32 mouse cellular contexts compared by ENCODE assay signal in the genomic region with DNA sequence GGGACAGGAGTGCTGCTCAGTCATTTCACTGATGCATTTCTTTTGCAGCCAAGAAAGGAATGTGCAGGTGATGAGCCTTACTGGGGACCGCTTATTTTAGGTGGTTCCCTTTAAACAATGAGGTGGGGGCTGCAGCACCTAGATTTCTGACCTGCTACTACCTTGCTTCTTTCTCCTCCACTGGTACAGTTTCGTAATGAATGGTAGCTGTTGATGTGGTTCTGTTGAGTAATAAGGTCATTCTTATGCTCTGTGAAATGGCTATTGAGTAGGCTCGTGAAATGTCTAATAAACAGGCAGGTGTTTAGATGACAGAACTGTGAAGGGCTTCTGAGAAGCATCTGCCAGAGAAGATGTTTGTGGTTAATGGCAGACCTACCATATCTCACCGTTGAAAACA. TPM values are rescaled to one million over a fixed set of nuclear protein-coding genes. Genes with fewer than 3 reads are reported as not detected.
DNase-seq lines count a peak whose midpoint lies in the region; ATAC-seq and TF ChIP-seq lines count a peak whose summit lies in the region.
"Had no signal": no experiment of that assay in that cellular context is flagged by ENCODE, and none has a peak within 500 bp of the region (broad histone marks: within the 10 kb centered on the region; RNA-seq: fewer than 3 reads in every experiment).

No protein-coding gene starts in this region.

- no peak overlapping the region for H3K4me3 ChIP-seq in thymus, adult 2 months (ENCODE audit: control insufficient read depth, insufficient read depth, low read length)
- no peak overlapping the region for H3K4me3 ChIP-seq in small intestine, adult 2 months (ENCODE audit: low read depth, low read length)
- H3K4me3 ChIP-seq in heart, embryonic 11.5 days (ENCODE audit: low read depth, low read length), result no peak overlapping the region
- no peak overlapping the region for H3K4me3 ChIP-seq in hindbrain, embryonic 16.5 days (ENCODE audit: low read length)
- H3K4me3 ChIP-seq: embryonic facial prominence, embryonic 10.5 days; embryonic facial prominence, embryonic 15.5 days; gastrocnemius, adult 2 months; heart, adult 2 months; heart, embryonic 13.5 days; left cerebral cortex, adult 2 months; limb, embryonic 13.5 days; liver, embryonic 12.5 days; midbrain, embryonic 13.5 days had no signal

- TF ChIP-seq CTCF in thymus, adult 2 months (IDR thresholded peaks at IDR 0.05; ENCODE audit: borderline replicate concordance, control insufficient read depth, extremely low read depth, insufficient read depth, low read length, poor library complexity), result no peak
- no peak for TF ChIP-seq CTCF in small intestine, adult 2 months (IDR thresholded peaks at IDR 0.05; ENCODE audit: extremely low read depth, insufficient read length, insufficient replicate concordance, low read depth, low read length)

- H3K36me3 ChIP-seq in thymus, adult 2 months (ENCODE audit: control insufficient read depth, insufficient read depth, low read length), result no peaks in the 10 kb centered on the region
- no peaks in the 10 kb centered on the region for H3K36me3 ChIP-seq in small intestine, adult 2 months (ENCODE audit: control insufficient read depth, insufficient read depth, low read length)
- H3K36me3 ChIP-seq in heart, embryonic 11.5 days (ENCODE audit: control insufficient read depth, insufficient read depth, low read length), result no peaks in the 10 kb centered on the region
- no peaks in the 10 kb centered on the region for H3K36me3 ChIP-seq in hindbrain, embryonic 16.5 days (ENCODE audit: control insufficient read depth, insufficient read depth, low read length)
- H3K36me3 ChIP-seq: embryonic facial prominence, embryonic 10.5 days; embryonic facial prominence, embryonic 15.5 days; G1E; heart, embryonic 13.5 days; limb, embryonic 13.5 days; liver, embryonic 12.5 days; midbrain, embryonic 13.5 days had no signal

- ATAC-seq in activated CD4-positive, CD25-positive, alpha-beta regulatory T cell, adult 4 months, result peak; percentile 74
- no peak for ATAC-seq in heart, embryonic 11.5 days (replicated peaks; ENCODE audit: insufficient number of reproducible peaks, low FRiP score, low TSS enrichment)
- ATAC-seq in hindbrain, embryonic 16.5 days, result no peak
- ATAC-seq: forebrain, embryonic 14.5 days; hindbrain, postnatal 0 days; intestine, postnatal 0 days; liver, embryonic 12.5 days; liver, postnatal 0 days; midbrain, embryonic 13.5 days had no signal

- H3K9ac ChIP-seq in heart, embryonic 11.5 days (ENCODE audit: low read depth, low read length), result no peak overlapping the region
- H3K9ac ChIP-seq in hindbrain, embryonic 16.5 days (ENCODE audit: low read depth, low read length), result no peak overlapping the region
- H3K9ac ChIP-seq: embryonic facial prominence, embryonic 15.5 days; heart, embryonic 13.5 days; limb, embryonic 13.5 days; liver, embryonic 12.5 days; liver, postnatal 0 days; midbrain, embryonic 13.5 days had no signal

- H3K27me3 ChIP-seq in thymus, adult 2 months (ENCODE audit: control insufficient read depth, insufficient read depth, low read length), result no peaks in the 10 kb centered on the region
- H3K27me3 ChIP-seq in small intestine, adult 2 months (ENCODE audit: control insufficient read depth, insufficient read depth, low read length), result no peaks in the 10 kb centered on the region
- no peaks in the 10 kb centered on the region for H3K27me3 ChIP-seq in heart, embryonic 11.5 days (ENCODE audit: control insufficient read depth, insufficient read depth, low read length)
- H3K27me3 ChIP-seq in hindbrain, embryonic 16.5 days (replicated peaks; ENCODE audit: control insufficient read depth, insufficient read depth, low read length), result peaks cover 5% of the 10 kb centered on the region
- H3K27me3 ChIP-seq: heart, embryonic 13.5 days; liver, embryonic 12.5 days had no signal

- no peak overlapping the region for H3K4me2 ChIP-seq in heart, embryonic 11.5 days
- no peak overlapping the region for H3K4me2 ChIP-seq in hindbrain, embryonic 16.5 days (ENCODE audit: low read length)
- H3K4me2 ChIP-seq: embryonic facial prominence, embryonic 15.5 days; heart, embryonic 13.5 days; limb, embryonic 13.5 days; liver, embryonic 12.5 days; midbrain, embryonic 13.5 days had no signal

- DNase-seq in thymus, adult 2 months, result no peak
- no peak for DNase-seq in thymus, postnatal 10 days (ENCODE audit: low spot score in 2 of 2)
- peak; percentile 90 for DNase-seq in induced T-regulatory cell, adult 2 months (ENCODE audit: low read depth)
- no peak for DNase-seq in left cerebral cortex, postnatal 25 days (ENCODE audit: low spot score in 2 of 2)
- DNase-seq: adrenal gland, postnatal 10 days; cerebellum, adult 18-20 months; cerebellum, postnatal 14 days; gastrocnemius, adult 2 months; gastrocnemius, postnatal 36 days; heart, adult 2 months; heart, postnatal 10 days; kidney, postnatal 14 days; liver, postnatal 0 days; lung, postnatal 36 days; retina, postnatal 1 day; right cerebral cortex, postnatal 14 days had no signal

- H3K9me3 ChIP-seq in heart, embryonic 11.5 days (replicated peaks; ENCODE audit: control insufficient read depth, low read length), result no peaks in the 10 kb centered on the region
- H3K9me3 ChIP-seq in hindbrain, embryonic 16.5 days (ENCODE audit: control insufficient read depth, low read length), result no peaks in the 10 kb centered on the region
- H3K9me3 ChIP-seq: embryonic facial prominence, embryonic 10.5 days; embryonic facial prominence, embryonic 15.5 days; G1E; heart, embryonic 13.5 days; liver, embryonic 12.5 days; midbrain, embryonic 13.5 days had no signal

- H3K27ac ChIP-seq in thymus, adult 2 months (ENCODE audit: control insufficient read depth, insufficient read depth, low read length), result peak overlapping the region; percentile 83
- peak overlapping the region; percentile 38 for H3K27ac ChIP-seq in small intestine, adult 2 months (ENCODE audit: insufficient read depth, low read depth, low read length)
- H3K27ac ChIP-seq in heart, embryonic 11.5 days (ENCODE audit: low read depth, low read length), result no peak overlapping the region
- no peak overlapping the region for H3K27ac ChIP-seq in hindbrain, embryonic 16.5 days (ENCODE audit: low read depth, low read length)
- H3K27ac ChIP-seq: embryonic facial prominence, embryonic 10.5 days; embryonic facial prominence, embryonic 15.5 days; gastrocnemius, adult 2 months; heart, adult 2 months; heart, embryonic 13.5 days; hindbrain, postnatal 0 days; left cerebral cortex, adult 2 months; limb, embryonic 13.5 days; liver, embryonic 12.5 days; midbrain, embryonic 13.5 days; stomach, postnatal 0 days had no signal

- no peak for TF ChIP-seq POLR2A in thymus, adult 2 months (IDR thresholded peaks at IDR 0.05; ENCODE audit: control insufficient read depth, extremely low read depth, insufficient read depth, low read length, poor library complexity)
- no peak for TF ChIP-seq POLR2A in small intestine, adult 2 months (IDR thresholded peaks at IDR 0.05; ENCODE audit: low read depth, low read length)

- intact Hi-C loops in left cerebral cortex, postnatal 25 days (cut with DNase I), result no loop called here

- 22% methylated on average over 4 of the region's 4 CpGs for WGBS in thymus, adult 2 months
- 66% methylated on average over 4 of the region's 4 CpGs for WGBS in small intestine, adult 2 months
- WGBS in heart, embryonic 11.5 days (ENCODE audit: insufficient replicate concordance), result 78% methylated on average over 4 of the region's 4 CpGs
- 84% methylated on average over 4 of the region's 4 CpGs for WGBS in hindbrain, embryonic 16.5 days

- peaks cover 26% of the 10 kb centered on the region for H3K4me1 ChIP-seq in thymus, adult 2 months (replicated peaks; ENCODE audit: control insufficient read depth, insufficient read depth, low read length)
- H3K4me1 ChIP-seq in small intestine, adult 2 months (ENCODE audit: control insufficient read depth, insufficient read depth, insufficient read length, low read length), result no peaks in the 10 kb centered on the region
- H3K4me1 ChIP-seq in heart, embryonic 11.5 days (ENCODE audit: control insufficient read depth, insufficient read depth, low read length), result peaks cover 11% of the 10 kb centered on the region; the same call in 1 of the 2 replicates
- H3K4me1 ChIP-seq in hindbrain, embryonic 16.5 days (ENCODE audit: control insufficient read depth, insufficient read depth, low read depth, low read length), result no peaks in the 10 kb centered on the region
- H3K4me1 ChIP-seq: liver, embryonic 12.5 days; midbrain, embryonic 13.5 days had no signal

RNA-seq across cellular contexts. Expression of gene Ets1, which starts 25.5 kb away (rescaled TPM):
- 272 and 400 TPM in 2 replicates for polyA plus RNA-seq in thymus, adult 2 months (2012; rRNA removed)
- polyA plus RNA-seq in activated CD4-positive, CD25-positive, alpha-beta regulatory T cell, adult 4 months (2017; shearing (Covaris generic)), result 100 to 1,000 TPM; 724 to 833 TPM
- polyA plus RNA-seq in small intestine, adult 2 months (2012; rRNA removed), result 4.7 and 10.2 TPM in 2 replicates
- polyA plus RNA-seq in heart, embryonic 11.5 days (2014; fragmentation: Nextera tagmentation; extraction: Ambion mirVana), result 38.3 and 53.0 TPM in 2 replicates
- total RNA-seq in left cerebral cortex, postnatal 25 days (2021), result 10 to 100 TPM; 11.2 to 12.9 TPM
- polyA plus RNA-seq in hindbrain, embryonic 16.5 days (2015; fragmentation: Nextera tagmentation; extraction: Ambion mirVana), result 15.6 and 22.5 TPM in 2 replicates
- polyA plus RNA-seq: G1E had no signal

Comparison
In these comparisons a context has a peak if more than half of its experiments do, and no peak if none do; other contexts are left out.
1. H3K27ac ChIP-seq: peak in thymus, adult 2 months (single experiment) and small intestine, adult 2 months (single experiment); none in heart, embryonic 11.5 days (single experiment) and hindbrain, embryonic 16.5 days (single experiment).